Mouse (Mus musculus) kidney, postnatal 36 days (tissue): ENCODE results near the gene Grip1.

Source experiments
- DNase-seq, 2 experiments: peaks; one replicate each; pipeline ENCODE4 v3.0.0; 2021 to 2022; ENCODE audit warnings: mixed read lengths in 2 of 2

The Grip1 gene

GRCm38 (mm10) chr10:119670456-119670855 is 216.8 kb downstream of the Grip1 start:
- no peak for DNase-seq

- DNase-seq = no peak
These were observed 230.8 kb downstream of the Grip1 start for GRCm38 (mm10) chr10:119684377-119684826.

- DNase-seq = peak; percentile 13 to 36
These were observed 237.9 kb downstream of the Grip1 start for GRCm38 (mm10) chr10:119691358-119692083.

- peak in 1 of 2 experiments; percentile 33 for DNase-seq
These were observed 238.8 kb downstream of the Grip1 start for GRCm38 (mm10) chr10:119692284-119692890.

GRCm38 (mm10) chr10:119693400-119693799 is 239.8 kb downstream of the Grip1 start:
- DNase-seq = no peak

GRCm38 (mm10) chr10:119697257-119697798 is 243.7 kb downstream of the Grip1 start:
- no peak for DNase-seq

GRCm38 (mm10) chr10:119705348-119705747 is 251.7 kb downstream of the Grip1 start:
- peak; percentile 41 to 68 for DNase-seq

GRCm38 (mm10) chr10:119706281-119706680 is 252.7 kb downstream of the Grip1 start:
- DNase-seq = no peak

GRCm38 (mm10) chr10:119706983-119707382 is 253.4 kb downstream of the Grip1 start:
- DNase-seq = no peak

- DNase-seq = no peak
These were observed 268.3 kb downstream of the Grip1 start for GRCm38 (mm10) chr10:119721887-119722286.

GRCm38 (mm10) chr10:119722471-119722870 is 268.8 kb downstream of the Grip1 start:
- DNase-seq = no peak

- no peak for DNase-seq
These were observed 270.0 kb downstream of the Grip1 start for GRCm38 (mm10) chr10:119723671-119724070.

- DNase-seq = no peak
These were observed 271.7 kb downstream of the Grip1 start for GRCm38 (mm10) chr10:119725363-119725762.

- no peak for DNase-seq
These were observed 272.3 kb downstream of the Grip1 start for GRCm38 (mm10) chr10:119725966-119726365.

- DNase-seq = no peak
These were observed 273.3 kb downstream of the Grip1 start for GRCm38 (mm10) chr10:119726921-119727320.

- no peak for DNase-seq
These were observed 276.6 kb downstream of the Grip1 start for GRCm38 (mm10) chr10:119730206-119730605.

GRCm38 (mm10) chr10:119735011-119735992 is 281.7 kb downstream of the Grip1 start:
- no peak for DNase-seq

GRCm38 (mm10) chr10:119739466-119739865 is 285.8 kb downstream of the Grip1 start:
- DNase-seq = no peak

GRCm38 (mm10) chr10:119742722-119743121 is 289.1 kb downstream of the Grip1 start:
- DNase-seq = no peak

- DNase-seq = no peak
These were observed 298.8 kb downstream of the Grip1 start for GRCm38 (mm10) chr10:119752361-119752798.

GRCm38 (mm10) chr10:119756271-119756670 is 302.6 kb downstream of the Grip1 start:
- no peak for DNase-seq

- DNase-seq = no peak
These were observed 303.6 kb downstream of the Grip1 start for GRCm38 (mm10) chr10:119757219-119757618.
